Mouse (Mus musculus): Measurements from ENCODE around the gene Uhrf2.
"Not testable (repeated sequence)": the region's sequence is repeated elsewhere in the genome, so short reads cannot be mapped to it uniquely, and the experiment has no call there.

The Uhrf2 gene

GRCm38 (mm10) chr19:30029894-30030635 is at the start of gene Uhrf2:
Uhrf2 (plus strand) TSS chr19:30030513.
- DNase-seq (ENCODE audit: low spot score), result peak; percentile 91

GRCm38 (mm10) chr19:29984208-29985005 is 45.9 kb upstream of the Uhrf2 start:
- no peak for DNase-seq (ENCODE audit: low spot score)

- DNase-seq (ENCODE audit: low spot score), result no peak
Observed at GRCm38 (mm10) chr19:29986464-29987091, 43.7 kb upstream of the Uhrf2 start.

DNA sequence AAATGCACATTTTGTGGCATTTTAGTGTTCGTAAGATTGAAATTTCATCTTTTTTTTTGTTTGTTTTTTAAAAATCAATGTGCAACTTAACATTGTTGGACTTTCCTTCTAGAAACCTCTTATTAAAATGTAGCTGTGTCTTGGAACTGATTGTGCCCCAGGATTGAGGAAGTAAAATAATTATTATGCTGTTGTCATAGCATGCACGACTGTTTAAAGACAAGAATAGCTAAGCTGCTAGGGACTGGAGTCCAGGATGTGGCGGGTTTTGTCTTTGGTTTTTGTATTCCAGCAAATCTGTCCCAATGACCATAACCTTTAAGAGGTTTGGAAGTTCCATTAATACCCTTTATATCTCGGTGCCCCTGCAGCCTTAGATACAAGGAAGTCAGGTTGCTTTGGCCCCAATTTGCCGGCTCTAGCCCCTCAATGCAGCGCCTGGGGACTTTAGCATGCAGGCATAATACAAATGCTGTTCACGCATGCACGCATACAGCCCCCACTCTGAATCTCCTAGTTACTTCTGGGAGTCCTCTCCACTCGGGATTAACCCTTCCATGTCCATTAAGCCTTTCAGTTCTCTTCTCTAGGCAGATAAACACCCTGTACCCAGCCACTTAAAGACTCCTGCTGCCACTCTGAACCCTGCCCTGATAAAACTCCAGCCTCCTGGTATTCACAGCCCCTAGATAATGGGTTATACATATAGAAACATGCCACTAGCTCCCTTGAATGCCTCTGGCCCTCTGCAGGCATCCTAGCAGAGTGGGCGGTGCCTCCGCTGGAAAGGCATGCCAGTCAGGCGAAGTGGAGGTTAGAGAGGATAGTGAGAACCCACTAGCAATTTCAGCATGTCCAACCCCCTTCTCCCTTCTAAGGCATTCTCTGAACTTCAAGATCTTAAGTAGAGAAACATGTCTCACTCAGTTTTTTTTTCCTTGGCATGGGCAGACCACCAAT is 29.6 kb upstream of the Uhrf2 start:
- DNase-seq (ENCODE audit: low spot score), result no peak

DNA sequence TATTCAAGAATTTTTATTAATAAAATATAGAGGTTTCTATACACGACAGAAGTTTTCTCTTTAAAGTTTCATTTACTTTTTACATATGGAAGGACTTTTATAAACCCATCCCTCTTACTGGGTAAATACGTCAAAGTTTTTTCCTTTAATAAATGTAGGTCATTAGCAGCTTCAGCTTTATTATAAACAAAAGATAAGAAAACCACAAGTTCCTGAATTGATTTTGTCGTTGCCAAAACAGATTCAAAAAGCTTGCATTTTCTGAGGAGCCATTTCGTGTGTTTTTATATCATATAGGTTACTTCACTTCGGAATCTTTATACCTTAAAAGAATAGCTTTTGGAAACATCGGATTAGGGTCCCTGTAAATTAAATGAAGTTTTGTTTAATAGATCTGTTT is 28.8 kb upstream of the Uhrf2 start:
- DNase-seq (ENCODE audit: low spot score), result no peak

- no peak for DNase-seq (ENCODE audit: low spot score)
Observed at GRCm38 (mm10) chr19:30003621-30004020, 26.7 kb upstream of the Uhrf2 start, which contains the start of gene Trpd52l3. Trpd52l3 (plus strand) TSS chr19:30003790.

- DNase-seq (ENCODE audit: low spot score), result no peak
Observed at GRCm38 (mm10) chr19:30006371-30006770, 23.9 kb upstream of the Uhrf2 start.

DNA sequence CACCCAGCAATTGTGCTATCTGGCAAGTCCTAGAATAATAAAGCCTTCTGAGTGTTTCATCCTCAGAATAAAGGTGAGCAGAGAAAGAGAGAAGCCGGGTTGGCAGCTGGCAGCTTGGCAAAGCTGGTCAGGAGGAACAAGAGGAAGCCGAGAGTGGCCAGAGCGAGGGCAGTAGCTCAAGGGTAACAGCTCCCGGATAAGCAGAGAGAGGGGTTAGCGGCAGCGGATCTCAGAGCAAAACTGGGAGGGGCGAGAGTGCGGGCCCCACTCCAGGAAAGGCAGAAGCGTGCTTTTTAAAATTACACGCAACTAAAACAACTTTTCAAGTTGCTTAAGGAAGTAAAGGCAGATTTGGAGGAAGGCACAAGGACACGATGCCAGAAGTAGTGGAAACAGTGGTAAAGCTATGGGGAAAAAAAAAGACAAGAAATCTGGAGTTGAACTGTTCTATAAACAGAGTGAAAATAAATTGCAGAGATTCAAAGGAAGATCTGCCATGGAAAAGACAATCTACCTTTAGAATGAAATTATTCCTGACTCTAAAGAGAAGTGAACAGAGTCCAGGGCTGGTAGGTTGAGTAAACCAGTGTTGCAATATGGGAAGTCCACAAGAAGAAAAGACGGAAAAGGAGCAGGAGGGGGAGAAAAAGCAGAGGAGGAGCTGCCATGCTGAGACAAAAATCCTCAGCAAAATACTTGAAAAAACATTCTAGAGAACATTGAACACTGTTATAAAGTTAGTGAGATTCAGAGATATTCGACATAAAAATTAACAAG is 19.6 kb upstream of the Uhrf2 start:
- no peak for DNase-seq (ENCODE audit: low spot score)

- DNase-seq (ENCODE audit: low spot score), result no peak
Observed at GRCm38 (mm10) chr19:30014331-30014730, 16.0 kb upstream of the Uhrf2 start.

- DNase-seq (ENCODE audit: low spot score), result no peak
Observed at GRCm38 (mm10) chr19:30016156-30016555, 14.2 kb upstream of the Uhrf2 start.

DNA sequence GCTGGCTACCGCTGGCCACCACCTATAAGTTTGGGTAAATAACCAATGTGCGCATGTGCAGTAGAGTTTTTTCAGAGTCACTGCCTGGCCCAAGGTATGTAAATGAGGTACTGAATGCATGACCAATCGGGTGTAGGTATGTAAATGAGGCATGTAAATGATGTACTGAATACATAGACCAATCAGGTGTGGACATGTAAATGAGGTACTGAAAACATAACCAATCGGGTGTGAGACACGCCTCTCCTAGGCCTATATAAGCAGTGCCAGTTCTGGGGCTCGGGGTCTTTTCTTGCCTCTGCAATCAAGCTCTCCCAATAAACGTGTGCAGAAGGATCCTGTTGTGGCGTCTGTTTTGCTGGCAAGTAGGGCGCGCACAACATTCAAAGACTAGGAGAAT is 6.9 kb upstream of the Uhrf2 start:
- not testable (repeated sequence) for DNase-seq (ENCODE audit: low spot score)

DNA sequence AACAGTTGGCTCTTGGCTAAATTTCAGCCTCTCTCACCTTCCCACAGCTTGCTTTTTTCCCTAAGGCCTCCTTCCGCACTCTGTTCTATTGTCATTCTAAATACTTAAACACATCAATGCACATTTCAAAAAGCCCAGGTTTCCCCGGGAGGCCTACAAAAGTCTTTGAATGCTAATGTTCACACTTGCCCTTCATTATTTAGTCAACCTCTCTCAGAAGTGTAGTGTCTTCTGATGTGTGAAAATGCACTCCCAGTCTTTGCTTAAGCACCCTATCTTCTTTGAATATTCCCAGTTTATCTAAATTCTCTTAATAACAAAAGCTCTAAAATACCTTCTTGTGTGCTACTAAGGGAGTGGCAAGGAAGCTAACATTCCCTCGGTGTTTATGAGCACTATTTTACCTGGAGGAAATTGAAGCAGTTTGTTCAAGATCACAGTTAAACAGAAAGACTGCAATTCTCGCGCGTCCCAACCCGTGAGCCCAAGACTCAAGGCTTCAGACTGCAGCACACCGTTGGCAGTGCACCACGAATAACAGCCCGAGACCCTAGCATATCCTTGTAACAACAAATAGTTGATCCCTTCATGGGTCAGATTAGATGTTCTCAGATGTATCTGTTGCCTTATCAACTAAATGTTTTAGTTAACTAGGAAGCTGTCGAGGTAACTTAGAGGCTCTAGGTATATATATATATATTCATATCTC is 1.2 kb upstream of the Uhrf2 start:
- no peak for DNase-seq (ENCODE audit: low spot score)

DNA sequence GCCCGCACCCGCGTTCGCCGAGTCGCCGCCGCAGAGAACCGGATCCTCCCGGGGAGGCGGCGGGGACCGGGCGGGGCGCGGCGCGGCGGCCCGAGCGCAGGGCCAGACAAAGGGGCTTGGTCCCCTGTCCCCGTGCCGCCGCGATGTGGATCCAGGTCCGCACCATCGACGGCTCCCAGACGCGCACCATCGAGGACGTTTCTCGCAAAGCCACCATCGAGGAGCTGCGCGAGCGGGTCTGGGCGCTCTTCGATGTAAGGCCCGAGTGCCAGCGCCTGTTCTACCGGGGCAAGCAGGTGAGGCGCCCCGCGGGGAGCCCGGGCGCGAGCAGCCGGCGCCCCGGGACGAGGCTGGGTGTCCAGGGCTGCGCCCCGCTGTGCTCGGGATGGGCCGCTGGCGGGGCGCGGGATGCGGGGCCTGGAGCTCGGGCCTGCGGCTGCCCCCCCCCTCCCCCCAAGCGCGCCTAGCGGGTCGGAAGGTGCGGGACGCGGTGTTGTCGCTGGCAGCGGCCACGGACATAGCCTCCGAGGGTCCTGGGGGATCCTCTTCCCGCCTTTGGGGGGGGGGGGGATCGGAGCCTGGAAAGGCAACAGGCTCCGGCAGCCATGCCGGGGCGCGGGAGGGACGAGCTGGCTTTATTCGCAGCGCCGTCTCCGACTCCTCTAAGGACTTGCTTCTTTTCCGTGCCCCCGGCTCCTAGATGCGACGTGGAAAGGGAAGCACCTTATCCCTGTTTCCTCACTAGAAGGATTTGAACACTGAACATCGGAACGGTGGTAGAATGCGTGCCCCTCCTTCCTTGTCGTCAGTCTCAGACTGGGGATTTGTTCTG is 539 bp downstream of the Uhrf2 start:
- DNase-seq (ENCODE audit: low spot score), result peak; percentile 18

DNA sequence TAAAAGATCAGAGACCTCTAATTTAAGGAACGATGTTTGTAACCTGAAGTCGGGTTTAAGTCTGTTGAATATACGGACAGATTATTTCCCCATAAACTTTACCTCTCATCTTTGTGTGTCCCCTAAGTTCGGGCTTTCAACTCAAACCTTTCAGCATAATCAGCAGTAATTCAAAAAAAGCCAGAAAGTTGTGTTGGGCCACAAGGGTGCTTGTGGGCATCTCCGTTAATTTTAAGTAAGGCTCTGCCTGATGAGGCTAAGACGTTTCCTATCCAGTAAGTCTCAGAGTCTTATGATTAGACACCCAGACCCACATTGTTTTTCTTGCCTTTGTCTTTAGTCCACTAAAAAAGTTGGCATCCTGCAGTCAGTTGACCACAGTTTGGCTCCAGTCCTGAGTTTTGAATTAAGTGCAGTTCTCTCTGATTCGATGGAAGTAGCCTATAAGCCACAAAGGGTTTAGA is 1.2 kb downstream of the Uhrf2 start:
- DNase-seq (ENCODE audit: low spot score), result peak; percentile 7

GRCm38 (mm10) chr19:30032206-30032605 is 1.9 kb downstream of the Uhrf2 start:
- no peak for DNase-seq (ENCODE audit: low spot score)

DNA sequence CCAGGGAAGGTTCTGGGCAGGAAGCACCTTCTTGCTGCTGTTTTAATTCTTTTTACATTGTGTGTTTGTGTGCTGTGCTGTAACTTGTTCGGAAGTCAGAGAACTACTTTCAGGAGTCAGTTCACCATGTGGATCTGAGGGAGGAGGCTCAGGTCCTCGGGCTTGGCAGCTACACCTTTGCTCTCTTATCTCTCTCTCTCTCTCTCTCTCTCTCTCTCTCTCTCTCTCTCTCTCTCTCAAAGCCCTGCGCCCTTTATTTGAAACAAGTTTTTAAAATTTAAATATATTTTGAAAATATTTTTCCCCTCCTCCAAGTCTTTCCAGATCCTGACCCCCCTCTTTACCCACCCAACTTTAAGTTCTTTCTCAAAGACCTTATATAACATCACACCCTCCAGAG is 5.0 kb downstream of the Uhrf2 start:
- no peak for DNase-seq (ENCODE audit: low spot score)

DNA sequence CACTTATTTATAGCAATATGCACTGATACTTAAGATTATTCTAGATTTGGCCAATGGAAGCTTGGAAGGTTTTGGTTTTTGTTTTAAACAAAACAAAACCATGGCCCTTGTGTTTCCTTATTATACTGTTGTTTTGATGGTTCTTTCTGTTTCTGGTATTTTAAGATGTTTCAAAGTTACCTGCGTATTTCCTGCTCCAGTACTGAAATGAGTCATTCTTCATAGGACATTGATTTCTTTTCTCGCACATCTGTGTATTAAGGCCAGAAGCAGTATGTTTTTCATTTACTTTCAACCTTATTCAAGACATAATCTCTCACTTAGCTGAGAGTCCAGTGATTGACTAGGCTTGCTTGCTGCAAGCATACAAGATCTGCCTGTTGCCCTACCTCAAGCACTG is 13.4 kb downstream of the Uhrf2 start:
- DNase-seq (ENCODE audit: low spot score), result no peak

DNA sequence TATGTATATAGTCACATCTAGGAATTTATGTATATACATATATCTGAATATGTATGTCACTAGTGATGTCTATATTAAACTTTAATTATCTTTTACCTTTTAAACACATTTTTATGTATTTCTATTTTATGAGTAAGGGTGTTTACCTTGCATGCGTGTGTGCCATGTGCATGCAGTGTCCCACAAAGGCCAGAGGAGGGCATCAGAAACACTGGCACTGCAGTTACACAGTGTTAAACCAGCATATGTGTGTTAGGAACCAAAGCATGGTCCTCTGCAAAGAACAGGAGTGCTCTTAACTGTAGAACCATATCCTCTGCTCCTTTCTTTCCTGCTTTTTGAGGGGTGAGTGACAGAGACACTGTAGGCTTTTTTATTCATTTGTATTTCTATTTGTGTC is 14.3 kb downstream of the Uhrf2 start:
- no peak for DNase-seq (ENCODE audit: low spot score)

- DNase-seq (ENCODE audit: low spot score), result peak; percentile 14
Observed at GRCm38 (mm10) chr19:30045857-30046256, 15.5 kb downstream of the Uhrf2 start.
